Mouse (Mus musculus): ENCODE data around the gene Cd36.

DNA sequence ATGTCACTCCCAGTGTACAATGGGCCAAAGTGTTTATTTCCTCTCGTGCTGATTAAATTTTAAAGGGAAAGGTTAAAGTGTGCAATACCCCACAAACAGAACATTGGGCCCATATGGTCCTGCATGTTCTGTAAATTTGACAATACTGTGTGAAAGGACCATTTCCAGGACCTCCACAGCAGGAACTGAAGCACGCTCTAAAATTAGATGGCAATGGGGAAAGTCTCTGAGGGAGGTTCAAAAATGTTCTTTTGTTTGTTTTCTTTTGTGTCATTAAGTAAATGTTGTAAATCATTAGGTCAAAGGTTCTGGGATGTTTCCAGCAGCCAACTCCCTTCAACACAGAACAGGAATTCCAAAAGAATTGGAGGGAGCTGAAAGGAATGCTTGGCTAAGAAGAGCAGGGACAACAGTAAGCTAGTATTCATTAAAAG, 35.5 kb upstream of the Cd36 start:
- TF ChIP-seq CTCF (IDR thresholded peaks at IDR 0.05; ENCODE audit: low read depth) (no peak), EP300 (IDR thresholded peaks at IDR 0.05; ENCODE audit: low read depth) (peak; percentile 71)

Data from liver, postnatal 0 days (tissue).